Mouse (Mus musculus): ENCODE results near the gene Cgas. TPM values are rescaled to one million over a fixed set of nuclear protein-coding genes. Genes with fewer than 3 reads are reported as not detected.
"Not testable (repeated sequence)": the region's sequence is repeated elsewhere in the genome, so short reads cannot be mapped to it uniquely, and the experiment has no call there.

The Cgas gene
- polyA plus RNA-seq, 1 experiment from 2014 or later = 0.74 TPM

- peaks cover 19% of the 10 kb centered on the region for H3K36me3 ChIP-seq (ENCODE audit: control insufficient read depth, insufficient read depth, low read length)
- under 1% methylated on average over 41 of the region's 46 CpGs for WGBS
- H3K27ac ChIP-seq (ENCODE audit: low read length) = peak overlapping the region; percentile 96
- H3K27me3 ChIP-seq (ENCODE audit: control insufficient read depth, insufficient read depth, low read depth, low read length) = no peaks in the 10 kb centered on the region
- peak overlapping the region; percentile 100 for H3K9ac ChIP-seq (ENCODE audit: low read depth, low read length)
- no peaks in the 10 kb centered on the region for H3K9me3 ChIP-seq (replicated peaks; ENCODE audit: control insufficient read depth, low read length, poor library complexity, severe bottlenecking)
- peak overlapping the region; percentile 95 for H3K4me3 ChIP-seq (ENCODE audit: low read depth, low read length)
- peak overlapping the region; percentile 66 for H3K4me2 ChIP-seq (ENCODE audit: low read length)
- ATAC-seq = peak; percentile 25
- peaks cover 33% of the 10 kb centered on the region for H3K4me1 ChIP-seq (ENCODE audit: control insufficient read depth, insufficient read depth, low read length)
Measured at GRCm38 (mm10) chr9:78480706-78481358, 37.8 kb upstream of the Cgas start.

GRCm38 (mm10) chr9:78480227-78480626 lies 37.2 kb upstream of the Cgas start:
- peaks cover 21% of the 10 kb centered on the region for H3K36me3 ChIP-seq (ENCODE audit: control insufficient read depth, insufficient read depth, low read length)
- ATAC-seq; H3K9me3 ChIP-seq (replicated peaks; ENCODE audit: control insufficient read depth, low read length, poor library complexity, severe bottlenecking); H3K27me3 ChIP-seq (ENCODE audit: control insufficient read depth, insufficient read depth, low read depth, low read length): not testable (repeated sequence)
- H3K4me2 ChIP-seq (ENCODE audit: low read length) = peak overlapping the region; percentile 66
- H3K27ac ChIP-seq (ENCODE audit: low read length) = peak overlapping the region; percentile 96
- under 1% methylated on average over 13 of the region's 13 CpGs for WGBS
- peak overlapping the region; percentile 100 for H3K9ac ChIP-seq (ENCODE audit: low read depth, low read length)
- H3K4me3 ChIP-seq (ENCODE audit: low read depth, low read length) = peak overlapping the region; percentile 95
- H3K4me1 ChIP-seq (ENCODE audit: control insufficient read depth, insufficient read depth, low read length) = peaks cover 33% of the 10 kb centered on the region

- not testable (repeated sequence) for H3K9me3 ChIP-seq (replicated peaks; ENCODE audit: control insufficient read depth, low read length, poor library complexity, severe bottlenecking); ATAC-seq; H3K27me3 ChIP-seq (ENCODE audit: control insufficient read depth, insufficient read depth, low read depth, low read length); H3K27ac ChIP-seq (ENCODE audit: low read length)
- Histone ChIP-seq H3K4me1 (ENCODE audit: control insufficient read depth, insufficient read depth, low read length) (peaks cover 33% of the 10 kb centered on the region), H3K4me2 (ENCODE audit: low read length) (peak overlapping the region; percentile 66), H3K9ac (ENCODE audit: low read depth, low read length) (peak overlapping the region; percentile 30; the same call in 1 of the 2 replicates), H3K36me3 (ENCODE audit: control insufficient read depth, insufficient read depth, low read length) (peaks cover 26% of the 10 kb centered on the region), H3K4me3 (ENCODE audit: low read depth, low read length) (peak overlapping the region; percentile 95)
- WGBS = 25% methylated on average over 8 of the region's 8 CpGs
Measured at GRCm38 (mm10) chr9:78479308-78479707, 36.3 kb upstream of the Cgas start.

- Histone ChIP-seq H3K27ac (ENCODE audit: low read length) (0 out of 2 replicates have a peak overlapping the region, but pooled peaks have one; percentile 46), H3K4me1 (ENCODE audit: control insufficient read depth, insufficient read depth, low read length) (peaks cover 33% of the 10 kb centered on the region), H3K4me2 (ENCODE audit: low read length) (peak overlapping the region; percentile 35; the same call in 1 of the 2 replicates), H3K36me3 (ENCODE audit: control insufficient read depth, insufficient read depth, low read length) (peaks cover 31% of the 10 kb centered on the region)
- H3K9ac ChIP-seq (ENCODE audit: low read depth, low read length); H3K27me3 ChIP-seq (ENCODE audit: control insufficient read depth, insufficient read depth, low read depth, low read length); H3K4me3 ChIP-seq (ENCODE audit: low read depth, low read length); ATAC-seq; H3K9me3 ChIP-seq (replicated peaks; ENCODE audit: control insufficient read depth, low read length, poor library complexity, severe bottlenecking): not testable (repeated sequence)
- WGBS = 60% methylated on average over 1 of the region's 1 CpGs
Measured at GRCm38 (mm10) chr9:78478009-78478605, 35.1 kb upstream of the Cgas start.

GRCm38 (mm10) chr9:78477021-78477551 lies 34.0 kb upstream of the Cgas start:
- no peaks in the 10 kb centered on the region for H3K27me3 ChIP-seq (ENCODE audit: control insufficient read depth, insufficient read depth, low read depth, low read length)
- peak overlapping the region; percentile 33; the same call in 1 of the 2 replicates for H3K27ac ChIP-seq (ENCODE audit: low read length)
- H3K4me2 ChIP-seq (ENCODE audit: low read length) = no peak overlapping the region
- ATAC-seq = no peak
- no peaks in the 10 kb centered on the region for H3K9me3 ChIP-seq (replicated peaks; ENCODE audit: control insufficient read depth, low read length, poor library complexity, severe bottlenecking)
- no peak overlapping the region for H3K9ac ChIP-seq (ENCODE audit: low read depth, low read length)
- H3K4me3 ChIP-seq (ENCODE audit: low read depth, low read length) = no peak overlapping the region
- H3K36me3 ChIP-seq (ENCODE audit: control insufficient read depth, insufficient read depth, low read length) = peaks cover 31% of the 10 kb centered on the region
- H3K4me1 ChIP-seq (ENCODE audit: control insufficient read depth, insufficient read depth, low read length) = peaks cover 26% of the 10 kb centered on the region
- WGBS = 7% methylated on average over 5 of the region's 5 CpGs

GRCm38 (mm10) chr9:78476531-78477020 lies 33.5 kb upstream of the Cgas start:
- ATAC-seq = no peak
- Histone ChIP-seq H3K27ac (ENCODE audit: low read length) (peak overlapping the region; percentile 33; the same call in 1 of the 2 replicates), H3K9ac (ENCODE audit: low read depth, low read length) (peak overlapping the region; percentile 11; the same call in 1 of the 2 replicates), H3K4me1 (ENCODE audit: control insufficient read depth, insufficient read depth, low read length) (peaks cover 26% of the 10 kb centered on the region), H3K9me3 (replicated peaks; ENCODE audit: control insufficient read depth, low read length, poor library complexity, severe bottlenecking) (no peaks in the 10 kb centered on the region), H3K36me3 (ENCODE audit: control insufficient read depth, insufficient read depth, low read length) (peaks cover 31% of the 10 kb centered on the region), H3K27me3 (ENCODE audit: control insufficient read depth, insufficient read depth, low read depth, low read length) (no peaks in the 10 kb centered on the region), H3K4me2 (ENCODE audit: low read length) (no peak overlapping the region), H3K4me3 (ENCODE audit: low read depth, low read length) (no peak overlapping the region)
- 23% methylated on average over 1 of the region's 1 CpGs for WGBS

- Histone ChIP-seq H3K27ac (ENCODE audit: low read length) (no peak overlapping the region), H3K36me3 (ENCODE audit: control insufficient read depth, insufficient read depth, low read length) (peaks cover 31% of the 10 kb centered on the region), H3K4me3 (ENCODE audit: low read depth, low read length) (no peak overlapping the region), H3K4me1 (ENCODE audit: control insufficient read depth, insufficient read depth, low read length) (peaks cover 26% of the 10 kb centered on the region), H3K27me3 (ENCODE audit: control insufficient read depth, insufficient read depth, low read depth, low read length) (no peaks in the 10 kb centered on the region), H3K4me2 (ENCODE audit: low read length) (no peak overlapping the region), H3K9me3 (replicated peaks; ENCODE audit: control insufficient read depth, low read length, poor library complexity, severe bottlenecking) (no peaks in the 10 kb centered on the region), H3K9ac (ENCODE audit: low read depth, low read length) (no peak overlapping the region)
- 84% methylated on average over 4 of the region's 4 CpGs for WGBS
- ATAC-seq = no peak
Measured at GRCm38 (mm10) chr9:78475873-78476272, 32.8 kb upstream of the Cgas start.

- no peaks in the 10 kb centered on the region for H3K27me3 ChIP-seq (ENCODE audit: control insufficient read depth, insufficient read depth, low read depth, low read length)
- H3K4me2 ChIP-seq (ENCODE audit: low read length) = no peak overlapping the region
- no peak overlapping the region for H3K9ac ChIP-seq (ENCODE audit: low read depth, low read length)
- H3K9me3 ChIP-seq (replicated peaks; ENCODE audit: control insufficient read depth, low read length, poor library complexity, severe bottlenecking) = no peaks in the 10 kb centered on the region
- no peak overlapping the region for H3K27ac ChIP-seq (ENCODE audit: low read length)
- WGBS = 93% methylated on average over 2 of the region's 2 CpGs
- peaks cover 35% of the 10 kb centered on the region for H3K36me3 ChIP-seq (ENCODE audit: control insufficient read depth, insufficient read depth, low read length)
- no peak for ATAC-seq
- H3K4me3 ChIP-seq (ENCODE audit: low read depth, low read length) = no peak overlapping the region
- peaks cover 26% of the 10 kb centered on the region for H3K4me1 ChIP-seq (ENCODE audit: control insufficient read depth, insufficient read depth, low read length)
Measured at GRCm38 (mm10) chr9:78475383-78475780, 32.3 kb upstream of the Cgas start.
